Mouse (Mus musculus) lung, postnatal 25 days (tissue): ENCODE results near the gene Cacng8.

ENCODE experiments used
- DNase-seq: peaks from one replicate; pipeline ENCODE4 v3.0.0; 2022; ENCODE audit warnings: low spot score

Gene Cacng8

DNA sequence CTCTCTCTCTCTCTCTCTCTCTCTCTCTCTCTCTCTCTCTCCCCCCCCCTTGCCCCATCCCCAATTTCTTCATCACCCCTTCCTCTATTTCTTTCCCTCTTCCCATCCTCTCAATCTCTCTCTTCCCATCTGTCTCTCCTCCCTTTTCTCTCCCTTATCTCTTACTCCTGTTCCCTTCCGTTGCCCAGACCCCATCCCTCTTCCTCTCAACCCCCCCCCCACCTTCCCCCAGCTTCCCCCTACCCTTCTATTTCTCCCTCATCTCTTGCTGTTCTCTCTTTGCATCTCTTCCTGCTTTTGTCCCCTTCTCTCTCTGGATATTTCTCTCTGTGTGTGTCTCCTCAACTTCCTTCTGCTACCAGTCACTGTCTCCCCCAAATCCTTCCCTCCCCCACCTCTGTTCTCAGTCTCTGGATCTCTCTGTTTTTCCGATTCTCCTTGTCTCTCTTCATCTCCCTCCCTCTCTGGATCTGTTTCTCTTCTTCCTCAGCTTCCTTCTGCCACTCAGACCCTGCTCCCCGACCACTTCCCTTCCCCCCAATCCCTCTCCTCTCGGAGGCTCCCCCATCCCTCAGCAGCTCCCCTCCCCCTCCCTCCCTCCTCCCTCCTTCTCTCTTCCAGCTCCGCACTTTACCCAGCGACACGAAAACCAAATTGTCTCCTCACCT lies at the start of gene Cacng8:
TSS of gene Cacng8 (plus strand) at position 271 of the 668 bp plus-strand sequence.
- no peak for DNase-seq

DNA sequence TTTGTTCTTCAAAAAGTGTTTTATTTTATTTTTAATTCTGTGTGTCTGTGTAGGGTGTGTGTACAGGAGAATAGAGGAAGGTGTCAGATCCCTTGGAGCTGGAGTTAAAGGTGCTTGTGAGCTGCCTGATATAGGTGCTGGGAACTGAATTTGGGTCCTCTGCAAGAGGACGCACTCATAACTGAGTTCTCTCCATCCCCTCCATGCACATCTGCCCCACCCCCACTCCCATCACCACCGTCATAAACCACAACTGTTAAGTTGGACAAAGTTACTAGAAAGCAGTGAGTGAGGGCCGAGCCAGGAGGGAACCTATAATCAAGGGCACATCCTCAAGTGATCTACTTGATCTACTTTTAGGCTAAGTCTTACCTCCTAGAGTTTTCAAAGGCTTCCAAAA lies 46.6 kb upstream of the Cacng8 start:
- DNase-seq: no peak

DNA sequence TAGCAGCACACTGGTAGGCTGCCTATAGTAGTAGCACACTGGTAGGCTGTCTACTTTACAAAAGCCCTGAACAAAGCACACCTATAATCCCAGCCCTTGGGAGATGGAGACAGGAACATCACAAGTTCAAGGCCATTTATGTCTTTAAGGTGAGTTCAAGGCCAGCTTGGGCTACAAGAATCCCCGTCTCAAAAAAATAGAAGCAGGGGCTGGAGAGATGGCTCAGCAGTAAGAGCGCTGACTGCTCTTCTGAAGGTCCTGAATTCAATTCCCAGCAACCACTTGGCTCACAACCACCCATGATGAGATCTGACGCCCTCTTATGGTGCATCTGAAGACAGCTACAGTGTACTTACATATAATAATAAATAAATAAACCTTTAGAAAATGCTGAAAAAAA lies 45.2 kb upstream of the Cacng8 start:
- no peak for DNase-seq

DNA sequence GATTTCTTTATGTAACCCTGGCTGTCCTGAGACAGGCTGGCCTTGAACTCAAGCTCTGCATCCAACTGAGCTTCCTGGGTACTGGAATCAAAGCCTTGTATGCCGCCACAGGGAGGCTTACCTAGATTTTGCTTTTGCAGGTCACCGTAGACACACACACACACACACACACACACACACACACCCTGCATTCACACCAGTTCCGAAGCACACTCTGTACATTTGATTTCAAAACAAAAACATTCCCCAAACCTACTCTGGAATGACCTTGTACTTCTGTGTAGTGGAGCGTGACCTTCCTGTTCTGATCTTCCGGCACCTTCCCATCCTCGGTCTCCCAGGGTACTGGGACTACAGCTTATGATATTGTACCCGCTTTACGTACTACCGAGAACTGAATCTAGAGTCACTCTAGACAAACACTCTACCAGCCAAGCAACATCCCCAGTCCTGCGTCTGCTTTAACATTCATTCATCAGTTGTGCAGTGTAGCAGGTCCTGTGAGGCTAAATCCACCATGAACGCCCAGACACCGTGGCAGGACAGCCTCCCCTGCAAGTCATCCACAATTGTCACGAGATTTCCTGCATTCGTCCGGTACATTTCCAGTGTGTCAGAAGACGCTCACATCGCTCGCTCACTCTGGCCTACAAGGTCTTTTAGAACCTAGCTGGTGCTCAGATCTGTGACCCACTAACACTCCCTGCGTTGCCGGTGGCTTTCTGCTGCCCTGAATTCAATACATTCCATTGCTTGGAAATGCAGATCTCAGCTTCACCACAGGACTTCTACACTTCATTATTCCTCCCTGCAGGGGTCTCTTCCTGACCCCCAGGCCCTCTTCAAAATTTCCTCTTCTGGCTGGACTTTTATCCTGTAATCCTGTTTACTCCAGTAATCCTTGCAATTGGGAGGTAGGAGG lies 42.9 kb upstream of the Cacng8 start:
- no peak for DNase-seq

DNA sequence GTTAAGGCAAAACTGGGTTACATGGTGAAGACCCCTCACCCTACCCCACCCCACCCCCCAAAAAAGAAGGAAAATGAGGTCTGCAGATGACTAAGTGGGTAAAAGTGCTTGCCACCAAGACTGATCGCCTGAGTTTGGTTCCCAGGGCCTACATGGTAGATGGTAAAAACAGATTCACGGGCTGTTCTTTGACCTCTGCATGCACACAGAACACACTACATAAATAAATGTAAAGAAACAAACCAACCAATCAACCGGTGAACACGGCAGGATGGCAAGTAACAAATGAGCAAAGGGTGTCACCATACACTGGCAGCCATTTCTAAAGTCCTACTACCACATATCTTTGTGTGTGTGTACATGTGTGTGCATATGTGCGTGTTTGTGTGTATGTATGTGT lies 42.2 kb upstream of the Cacng8 start:
- no peak for DNase-seq

DNA sequence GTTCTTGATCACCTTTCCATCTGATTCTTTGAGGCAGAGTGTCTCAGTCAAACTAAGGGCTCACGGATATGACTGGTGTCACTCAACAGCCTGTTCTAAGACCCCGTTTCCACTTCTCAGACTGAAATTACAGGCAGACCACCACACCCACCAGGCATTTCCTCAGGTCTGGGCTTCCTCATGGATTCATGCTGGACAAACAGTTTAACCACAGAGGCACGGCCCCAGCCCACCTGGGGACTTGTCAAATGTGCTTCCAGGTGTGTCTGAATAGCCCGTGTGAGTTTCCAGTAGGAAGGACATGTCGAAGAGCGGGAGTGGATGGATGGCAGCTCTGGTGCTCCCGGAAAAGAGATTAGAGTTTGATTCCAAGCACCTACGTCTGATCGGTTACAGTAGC lies 40.7 kb upstream of the Cacng8 start:
- DNase-seq: no peak

DNA sequence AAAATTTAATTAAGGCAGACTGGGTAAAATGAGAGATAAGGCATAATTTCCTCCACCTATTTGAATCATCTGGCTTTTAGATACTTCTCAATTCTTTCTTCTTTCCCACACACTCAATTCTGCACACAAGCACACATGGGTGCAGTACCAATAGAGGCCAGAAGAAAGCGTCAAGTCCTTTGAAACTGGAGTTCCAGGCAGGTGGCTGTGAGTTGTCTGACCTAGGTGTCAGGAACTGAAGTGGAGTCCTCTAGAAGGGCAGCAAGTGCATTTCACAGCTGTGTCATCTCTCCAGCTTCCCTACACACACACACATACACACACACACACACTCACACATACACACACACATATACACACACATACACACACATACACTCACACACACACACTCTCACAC lies 38.9 kb upstream of the Cacng8 start:
- DNase-seq: no peak

DNA sequence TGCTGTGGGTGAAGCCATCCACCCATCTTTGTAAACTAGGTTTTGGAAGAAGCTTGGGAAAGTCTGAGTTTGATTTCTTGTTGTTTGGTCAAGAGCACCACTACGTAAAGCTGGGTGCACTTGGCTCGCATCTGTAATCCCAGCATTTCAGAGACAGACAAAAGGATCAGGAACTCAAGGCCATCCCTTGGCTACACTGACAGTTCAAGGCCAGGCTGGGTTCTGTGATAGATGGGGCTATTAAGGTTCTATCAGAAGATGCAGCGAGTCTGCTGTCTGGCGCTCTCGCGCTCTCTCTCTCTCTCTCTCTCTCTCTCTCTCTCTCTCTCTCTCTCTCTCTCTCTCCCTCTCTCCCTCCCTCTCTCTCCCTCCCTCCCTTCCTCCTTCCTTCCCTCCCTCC lies 35.6 kb upstream of the Cacng8 start:
- no peak for DNase-seq

DNA sequence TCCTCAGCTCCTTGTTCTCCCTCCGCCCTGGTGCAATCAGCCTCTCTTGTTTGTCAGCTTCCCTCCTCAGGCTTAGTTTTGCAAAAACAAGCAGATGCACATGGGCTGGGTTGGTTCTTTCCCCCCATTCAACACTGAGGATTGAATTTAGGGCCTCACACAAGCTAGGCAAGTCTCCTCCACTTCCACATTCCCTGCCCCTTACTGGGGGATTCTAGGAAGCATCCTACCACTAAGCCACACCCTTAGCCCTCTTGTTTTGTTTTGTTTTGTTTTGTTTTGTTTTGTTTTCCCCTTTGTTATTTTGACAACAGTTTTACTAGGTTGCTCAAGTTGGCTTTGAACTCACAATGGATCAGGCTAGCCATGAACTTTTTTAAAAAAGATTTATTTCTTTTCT lies 29.8 kb upstream of the Cacng8 start:
- DNase-seq: no peak

DNA sequence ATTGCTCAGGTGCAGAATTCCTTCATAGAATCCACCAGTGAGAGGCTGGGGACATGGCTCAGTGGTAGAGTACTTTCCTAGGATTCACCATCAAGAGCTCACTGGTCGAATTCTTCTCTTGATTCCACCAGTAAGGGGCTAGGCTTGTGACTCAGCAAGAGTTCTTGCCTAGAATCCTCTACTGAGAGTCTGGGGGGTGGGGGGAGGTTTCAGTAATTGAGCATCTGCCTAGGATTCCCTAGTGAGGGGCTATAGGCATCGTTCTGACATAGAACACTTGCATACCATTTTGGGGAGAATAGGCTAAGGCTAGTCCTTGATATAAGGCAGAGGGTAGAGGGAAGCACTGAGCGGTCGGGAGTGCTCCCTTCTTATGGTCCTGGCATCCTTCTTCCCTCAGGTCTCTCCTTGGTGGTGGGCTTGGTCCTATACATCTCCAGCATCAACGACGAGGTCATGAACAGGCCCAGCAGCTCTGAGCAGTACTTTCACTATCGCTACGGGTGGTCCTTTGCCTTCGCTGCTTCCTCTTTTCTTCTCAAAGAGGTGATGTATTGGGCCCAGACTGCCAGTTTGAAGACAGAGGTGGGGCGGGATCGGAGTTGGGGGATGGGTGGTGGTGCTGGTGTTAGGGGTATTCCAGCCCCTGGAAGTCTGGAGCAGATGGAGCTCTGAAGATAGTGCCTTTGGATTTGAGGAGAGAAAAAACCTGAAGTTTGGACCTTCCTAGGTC lies 24.8 kb upstream of the Cacng8 start:
- DNase-seq: no peak

DNA sequence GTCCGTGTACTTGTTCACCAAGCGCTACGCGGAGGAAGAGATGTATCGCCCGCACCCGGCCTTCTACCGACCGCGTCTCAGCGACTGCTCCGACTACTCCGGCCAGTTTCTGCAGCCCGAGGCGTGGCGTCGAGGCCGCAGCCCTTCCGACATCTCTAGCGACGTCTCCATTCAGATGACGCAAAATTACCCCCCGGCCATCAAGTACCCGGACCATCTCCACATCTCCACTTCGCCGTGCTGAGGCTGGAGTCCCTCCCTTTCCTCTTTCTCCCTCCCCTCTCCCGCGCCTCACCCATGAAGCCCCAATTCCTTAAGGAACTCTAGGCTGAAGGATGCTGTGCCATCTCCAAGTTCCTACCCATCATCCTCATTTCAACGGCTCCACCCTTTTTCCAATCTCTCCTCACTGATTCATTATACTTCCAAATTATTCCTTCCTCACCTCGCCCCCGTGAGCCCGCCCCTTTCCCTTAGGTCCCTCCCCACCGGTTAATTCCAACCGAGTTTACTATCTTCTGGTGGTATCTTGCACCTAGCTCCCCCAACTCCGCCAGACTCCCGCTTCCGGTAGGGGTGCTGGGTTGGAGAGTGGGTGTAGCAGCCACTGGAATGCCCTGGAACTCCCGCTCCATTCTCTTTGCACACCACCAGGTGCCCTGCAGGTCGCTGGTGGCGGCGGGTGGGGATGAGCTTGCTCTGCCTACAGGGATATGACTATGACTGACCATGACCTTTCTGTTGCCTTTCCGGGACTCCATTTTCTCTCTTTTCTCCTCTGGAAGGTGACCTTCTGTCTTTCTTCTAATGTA lies 23.6 kb upstream of the Cacng8 start:
- no peak for DNase-seq

DNA sequence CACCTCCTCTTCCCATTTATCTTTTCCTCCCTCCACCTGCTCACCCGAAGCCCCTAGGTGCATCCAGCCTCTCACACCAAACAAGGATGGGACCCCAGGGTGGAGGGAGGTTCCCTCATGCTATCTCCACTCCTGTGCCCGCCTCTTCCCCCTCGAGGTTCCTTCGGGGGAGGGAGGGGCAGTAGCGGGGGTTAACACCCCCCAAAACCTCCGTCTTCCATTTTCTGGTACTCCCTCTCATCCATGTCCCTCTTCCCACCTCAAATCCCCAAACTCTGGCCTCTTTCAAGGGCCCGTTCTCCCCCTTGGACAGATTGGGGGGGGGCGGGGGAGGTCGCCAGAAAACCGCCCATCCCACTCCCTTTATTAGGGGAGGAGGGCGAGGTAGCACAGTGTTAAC lies 22.9 kb upstream of the Cacng8 start:
- DNase-seq: no peak

DNA sequence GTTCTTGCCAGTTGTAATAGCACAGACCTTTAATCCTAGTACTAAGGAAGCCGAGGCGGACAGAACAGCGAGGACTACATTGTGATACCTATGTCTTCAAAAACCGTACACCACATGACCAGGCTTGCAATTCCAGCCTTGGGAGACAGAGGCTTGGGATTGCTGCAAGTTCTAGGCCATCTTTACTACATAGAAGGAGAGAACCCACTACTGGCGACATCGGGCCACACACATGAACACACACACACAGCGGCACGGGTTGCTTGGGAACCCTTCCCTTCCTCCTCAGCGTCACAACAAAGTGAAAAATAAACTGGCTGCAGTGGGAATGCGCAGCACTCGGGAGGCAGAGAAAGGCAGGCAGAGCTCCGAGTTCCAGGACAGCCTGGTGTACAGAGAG lies 22.2 kb upstream of the Cacng8 start:
- DNase-seq: no peak

DNA sequence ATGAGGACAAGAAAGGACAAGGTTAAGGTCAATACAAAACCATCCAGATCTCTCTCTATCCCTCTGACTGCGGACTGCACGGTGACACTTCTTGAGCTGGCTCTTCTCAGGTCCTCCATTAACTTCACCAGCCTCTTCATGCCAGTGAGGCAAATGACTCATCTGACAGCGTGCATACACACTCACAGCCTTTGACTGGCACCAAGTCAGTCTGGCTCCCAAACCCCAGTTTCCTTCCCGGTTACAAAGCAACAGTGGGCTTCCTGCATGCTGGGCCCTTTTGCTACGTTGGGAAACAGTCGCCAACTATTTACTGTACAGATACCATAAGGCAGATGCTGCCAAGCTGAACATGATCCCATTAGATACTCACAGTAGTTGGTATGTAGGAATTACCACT lies 21.3 kb upstream of the Cacng8 start:
- DNase-seq: no peak

DNA sequence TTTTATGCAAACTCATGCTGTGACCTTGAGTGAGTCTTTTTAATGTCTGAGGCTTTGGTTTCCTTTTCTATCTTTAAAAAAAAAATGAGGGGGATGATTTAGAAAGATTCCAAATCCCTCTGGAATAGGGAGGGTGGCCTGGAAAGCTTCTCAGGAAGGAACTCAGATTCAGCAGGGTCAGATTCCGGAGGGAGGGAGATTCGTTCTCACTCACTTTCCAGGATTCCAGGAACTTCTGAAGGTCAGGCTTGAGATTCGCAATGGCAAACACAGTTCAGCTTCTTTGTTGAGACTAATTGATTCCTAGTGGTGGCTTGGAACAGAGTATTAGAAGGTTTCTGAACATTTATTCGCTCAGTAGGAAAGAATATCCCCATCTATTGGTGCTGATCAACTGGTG lies 20.1 kb upstream of the Cacng8 start:
- DNase-seq: no peak

DNA sequence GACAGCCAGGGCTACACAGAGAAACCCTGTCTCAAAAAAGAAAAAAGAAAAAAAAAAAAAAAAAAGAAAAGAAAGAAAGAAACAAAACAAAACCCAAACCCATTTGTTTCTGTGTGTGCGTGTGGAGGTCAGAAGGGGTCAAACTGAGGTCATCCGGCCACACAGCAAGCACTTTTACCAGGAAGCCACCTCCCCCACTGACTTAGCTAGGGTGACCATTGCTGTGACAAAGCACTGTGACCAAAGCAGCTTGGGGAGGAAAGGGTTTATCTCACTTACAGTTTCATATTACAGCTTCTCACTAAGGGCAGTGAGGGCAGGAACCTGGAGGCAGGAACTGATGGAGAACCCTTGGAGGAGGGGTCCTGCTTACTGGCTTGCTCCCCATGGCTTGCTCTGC lies 18.1 kb upstream of the Cacng8 start:
- DNase-seq: no peak

DNA sequence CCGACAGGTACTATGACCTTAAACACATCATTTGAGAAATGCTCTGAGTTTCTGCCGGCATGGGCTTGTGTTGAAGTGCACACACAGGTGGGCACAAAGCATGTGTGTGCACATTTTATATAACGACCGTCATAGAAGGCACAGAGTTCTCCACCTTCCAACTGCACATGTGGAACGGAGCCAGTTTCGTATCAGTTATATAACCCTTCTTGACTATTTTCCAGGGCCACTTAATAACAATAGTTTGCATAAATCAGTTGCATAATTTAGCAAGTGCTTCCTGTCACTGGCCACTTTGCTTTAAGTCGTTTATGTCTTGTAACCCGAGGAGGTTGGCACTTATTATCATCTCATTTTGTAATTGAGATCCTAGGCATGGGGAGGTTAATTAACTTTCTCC lies 16.7 kb upstream of the Cacng8 start:
- peak; percentile 35 for DNase-seq

DNA sequence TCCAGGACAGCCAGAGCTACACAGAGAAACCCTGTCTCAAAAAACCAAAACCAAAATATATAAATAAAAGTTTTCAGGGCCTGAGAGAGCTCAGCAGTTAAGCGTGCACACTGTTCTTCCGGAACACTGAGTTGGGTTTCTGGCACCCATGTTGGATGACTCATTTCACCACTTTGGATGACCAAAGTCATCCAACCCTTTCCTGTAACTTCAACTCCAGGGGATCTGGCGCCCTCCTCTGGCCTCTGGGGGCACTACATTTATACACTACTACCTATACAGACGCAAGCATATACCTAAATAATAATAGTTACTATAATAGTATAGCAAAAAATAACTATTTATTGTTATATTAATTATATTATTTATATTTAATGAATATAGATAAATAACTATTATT lies 13.7 kb upstream of the Cacng8 start:
- DNase-seq: peak; percentile 58

DNA sequence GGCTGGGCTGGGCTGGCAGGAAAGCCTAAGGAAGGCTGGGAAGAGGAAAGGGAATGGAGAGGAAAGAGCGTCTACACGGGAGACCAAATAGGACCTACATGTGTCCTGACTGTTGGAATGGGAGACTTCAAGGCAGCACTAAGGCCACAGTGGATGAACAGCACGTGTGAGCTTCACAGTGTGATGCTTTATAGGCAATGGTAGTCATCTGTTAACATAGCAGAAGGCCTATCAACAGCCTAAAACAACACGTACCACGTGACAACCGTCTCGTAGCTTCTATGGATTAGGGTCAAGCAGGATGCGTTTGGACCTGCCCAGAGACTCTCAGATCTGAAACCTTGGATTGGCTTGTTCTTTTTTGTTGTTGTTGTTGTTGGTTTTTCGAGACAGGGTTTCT lies 8.4 kb upstream of the Cacng8 start:
- no peak for DNase-seq

DNA sequence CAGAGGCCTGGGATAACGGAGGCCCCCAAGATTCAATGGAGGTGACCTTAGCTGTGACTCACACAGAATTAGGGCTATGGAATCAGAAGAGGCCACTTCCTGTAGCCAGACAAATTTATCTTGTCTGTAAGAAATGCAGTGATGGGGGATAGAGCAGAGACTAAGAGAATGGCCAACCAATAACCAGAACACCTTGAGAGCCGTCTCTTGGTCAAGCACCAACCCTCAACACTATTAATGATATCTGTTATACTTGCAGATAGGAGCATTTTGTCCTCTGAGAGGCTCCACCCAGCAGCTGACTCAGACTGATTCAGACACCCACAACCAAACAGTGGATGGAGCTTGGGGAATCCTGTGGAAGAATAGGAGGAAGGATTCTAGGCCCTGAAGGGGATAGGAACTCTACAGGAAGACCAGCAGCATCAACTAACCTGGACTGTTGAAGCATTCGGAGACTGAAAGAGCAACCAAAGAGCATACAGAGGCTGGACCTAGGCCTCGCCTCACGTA lies 5.6 kb upstream of the Cacng8 start:
- no peak for DNase-seq

DNA sequence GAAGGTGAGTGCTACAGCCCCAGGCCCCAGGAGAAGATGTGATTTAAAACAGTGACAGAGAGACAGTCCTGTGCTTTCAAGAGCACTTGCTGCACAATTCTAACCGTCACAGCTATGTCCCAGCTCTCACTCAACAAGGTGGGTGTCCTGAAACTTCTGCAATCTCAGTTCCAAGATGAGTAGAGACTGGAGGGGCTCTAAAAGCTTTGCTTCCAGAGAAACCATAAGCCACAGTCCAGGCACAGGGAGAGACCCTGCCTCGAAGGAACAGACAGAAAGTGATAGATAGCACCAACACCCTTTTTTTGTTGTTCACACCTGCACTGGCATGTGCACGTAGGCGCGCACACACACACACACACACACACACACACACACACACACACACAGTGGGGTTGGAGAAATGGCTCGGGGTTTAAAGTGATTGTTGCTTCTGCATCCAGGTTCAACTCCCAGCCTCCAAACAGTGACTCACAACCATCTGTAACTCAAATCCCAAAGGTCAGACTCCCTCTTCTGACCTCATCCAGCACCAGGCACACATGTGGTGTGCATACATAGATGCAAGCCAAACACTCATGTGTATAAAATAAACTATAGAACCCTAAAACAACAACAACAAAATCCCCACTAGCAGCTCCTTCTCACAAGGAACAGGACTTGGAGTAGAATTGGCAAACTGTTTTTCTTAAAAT lies 4.3 kb upstream of the Cacng8 start:
- DNase-seq: no peak
